Mouse (Mus musculus): Measurements from ENCODE around the gene Olfr374.

GRCm38 (mm10) chr8:72131901-72132300 is 25.1 kb downstream of the Olfr374 start:
- TF ChIP-seq CTCF (IDR thresholded peaks at IDR 0.05; ENCODE audit: control insufficient read depth, insufficient read depth, insufficient read length) (no peak), CEBPB (IDR thresholded peaks at IDR 0.05; ENCODE audit: low read depth) (no peak), USF1 (IDR thresholded peaks at IDR 0.05; ENCODE audit: low read depth) (no peak), MYOD1 (IDR thresholded peaks at IDR 0.05; ENCODE audit: control insufficient read depth, insufficient read length, low read depth) (no peak), MAX (IDR thresholded peaks at IDR 0.05) (no peak)

All from C2C12 (cell line).